Mouse (Mus musculus) liver, adult 2 months (tissue): ENCODE data around the gene Gm37240.

ENCODE experiments used
- CTCF ChIP-seq: fragments of 200-500 bp; IDR thresholded peaks from 2 replicates; pipeline ENCODE4 v1.5.1; 2011; ENCODE audit warnings: low read depth, low read length, control low read depth
- POLR2A ChIP-seq: fragments of 200-500 bp; IDR thresholded peaks from 2 replicates; pipeline ENCODE4 v1.6.1; 2011; ENCODE audit warnings: low read length, control low read depth; ENCODE audit not compliant: insufficient read depth; ENCODE audit errors: extremely low read depth

GRCm38 (mm10) chr3:84482121-84482520, 1405.2 kb downstream of the Gm37240 start:
- TF ChIP-seq POLR2A (no peak), CTCF (no peak)
